Mouse (Mus musculus) thymus, adult 18-20 months (tissue): ENCODE data around the gene Tmem25.

ENCODE experiments used
- DNase-seq, 2 experiments: peaks; one replicate each; pipeline ENCODE4 v3.0.0; 2022; ENCODE audit warnings: mixed read lengths in 2 of 2

Gene Tmem25

DNA sequence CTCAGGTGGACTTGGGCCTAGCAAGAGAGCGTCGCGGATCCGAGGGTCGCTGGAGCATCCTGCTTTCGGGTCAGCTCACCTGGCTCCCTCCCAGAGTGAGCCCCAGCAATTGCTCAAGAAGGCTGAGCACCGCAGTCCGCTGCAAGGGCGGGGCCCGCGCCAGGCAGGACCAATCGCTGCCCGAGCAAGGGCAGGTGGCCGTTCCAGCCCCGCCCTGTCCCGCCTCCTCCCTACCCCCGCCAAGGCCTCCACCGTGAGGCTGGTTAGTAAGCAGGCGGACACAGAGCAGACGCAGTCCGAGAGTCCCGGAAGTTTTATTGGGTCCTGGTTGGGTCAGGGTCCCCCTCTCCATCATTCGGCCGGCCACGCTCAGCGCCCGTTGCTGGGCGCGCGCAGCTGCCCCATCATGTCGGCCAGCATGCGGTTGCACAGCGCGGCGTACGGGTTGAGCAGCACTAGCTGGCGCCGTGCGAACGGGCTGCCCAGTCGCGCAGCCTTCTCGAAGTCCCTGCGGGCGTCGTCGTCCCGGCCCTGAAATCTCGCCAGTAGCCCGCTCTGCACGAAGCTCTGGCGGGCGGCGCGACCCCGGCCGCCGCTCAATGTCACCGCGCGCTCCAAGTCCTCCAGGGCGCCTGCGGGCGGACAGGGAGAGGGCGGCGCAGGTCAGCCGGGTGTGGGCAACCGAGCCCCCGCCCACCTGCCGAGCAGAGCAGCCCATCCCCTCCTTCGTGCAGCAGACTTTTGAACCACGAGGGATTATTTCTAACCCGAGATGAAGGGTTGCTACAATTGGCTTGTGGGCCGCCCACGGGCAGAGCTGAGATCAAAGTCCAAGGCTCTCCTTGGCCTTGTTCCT lies at the start of gene Tmem25:
Gene Tmem25, minus strand, starts transcription at position 206 of the 856 bp plus-strand sequence.
- DNase-seq = peak; percentile 47 to 52

DNA sequence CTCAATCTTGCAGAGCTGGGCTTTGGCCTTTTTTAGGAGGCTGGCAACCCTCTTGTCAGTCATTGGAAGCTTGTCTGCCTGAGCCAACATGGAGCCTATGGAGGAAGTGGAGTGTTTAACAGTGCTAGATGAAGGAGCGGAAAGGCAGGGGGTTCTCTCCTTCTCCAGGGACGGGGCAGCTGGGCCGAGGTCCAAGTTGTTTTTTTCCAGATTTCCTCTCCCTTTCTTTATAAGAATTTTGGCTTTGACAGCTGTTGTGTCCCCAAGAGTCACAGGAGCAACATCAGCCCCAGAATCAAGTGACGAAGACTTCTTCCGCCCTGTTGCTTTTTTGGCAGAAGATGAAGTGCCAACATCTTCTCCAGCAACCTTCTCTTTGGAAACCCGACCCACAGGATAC lies 48.3 kb upstream of the Tmem25 start:
- DNase-seq = no peak

DNA sequence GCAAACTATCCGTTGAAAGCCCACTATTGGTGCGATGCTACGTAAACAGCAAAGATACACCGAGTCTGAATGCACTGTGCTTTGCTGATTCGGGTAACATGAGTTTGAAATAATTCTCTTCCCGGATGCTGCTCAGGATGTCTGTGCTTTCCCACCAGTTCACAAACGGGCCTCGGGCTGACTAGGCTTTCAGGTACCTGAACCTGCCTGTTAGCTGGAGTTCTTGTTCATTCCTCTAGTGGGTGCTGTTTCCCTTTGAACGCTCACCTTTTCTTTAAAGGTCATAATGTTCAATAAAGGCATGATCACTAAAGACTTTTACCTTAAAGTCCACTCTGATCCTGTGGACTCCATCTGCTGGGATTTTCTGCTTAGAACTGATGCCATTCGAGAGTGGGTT lies 42.1 kb upstream of the Tmem25 start:
- DNase-seq = no peak

DNA sequence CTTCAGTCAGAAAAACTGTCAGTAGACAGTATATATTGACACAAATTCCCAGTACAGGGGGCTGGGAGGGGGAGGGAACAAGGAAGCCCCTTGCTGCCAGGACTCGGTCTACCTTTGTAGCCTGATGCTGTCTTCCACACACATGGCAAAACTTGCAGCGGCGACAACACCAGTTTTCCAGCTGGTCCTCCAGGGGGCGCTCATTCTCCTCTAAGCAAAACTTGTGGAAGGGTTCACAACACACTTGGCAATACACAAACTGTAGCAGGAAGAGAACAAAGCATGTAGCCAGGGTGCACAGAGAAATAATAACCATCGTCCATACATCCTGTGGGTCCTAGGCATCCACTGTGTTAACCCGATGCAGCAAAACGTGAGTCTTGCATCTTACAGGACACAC lies 37.3 kb upstream of the Tmem25 start:
- peak; percentile 34 to 56 for DNase-seq

DNA sequence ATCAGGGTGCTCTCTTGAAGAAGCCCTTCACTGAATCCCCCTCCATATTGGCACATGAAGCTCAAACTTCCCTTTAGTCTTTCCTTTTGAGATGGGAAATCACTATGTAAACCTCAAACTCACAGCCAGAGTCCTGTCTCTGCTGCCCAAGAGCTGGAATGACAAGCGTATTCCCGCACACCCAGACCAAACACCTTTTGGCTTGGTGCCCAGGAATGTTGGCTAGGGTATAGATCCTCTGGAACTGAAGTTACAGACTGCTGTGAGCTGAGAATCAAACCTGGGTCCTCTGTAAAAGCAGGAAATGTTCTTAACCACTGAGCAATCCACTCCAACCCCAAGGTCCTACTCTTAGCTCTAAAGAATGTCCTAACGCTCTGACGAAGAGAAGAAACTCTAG lies 33.2 kb upstream of the Tmem25 start:
- DNase-seq = no peak

DNA sequence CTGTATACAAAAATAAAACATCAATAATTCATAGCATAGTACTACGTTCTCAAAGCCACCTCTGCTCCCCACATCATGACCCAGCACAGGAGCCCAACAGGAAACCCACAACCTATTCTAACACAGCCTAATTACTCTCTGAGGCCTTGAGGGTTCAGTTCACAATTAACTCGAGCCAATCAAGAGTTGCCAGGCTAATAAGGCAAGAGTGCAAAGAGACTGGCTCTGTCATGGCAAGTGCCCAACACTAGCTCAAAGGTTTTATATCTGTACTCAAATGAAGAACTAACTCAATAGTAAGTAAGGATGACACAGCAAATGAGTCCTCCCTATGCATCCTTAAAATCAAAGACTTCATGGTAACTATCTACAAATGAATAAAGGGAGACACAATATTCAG lies 31.4 kb upstream of the Tmem25 start:
- DNase-seq = no peak

DNA sequence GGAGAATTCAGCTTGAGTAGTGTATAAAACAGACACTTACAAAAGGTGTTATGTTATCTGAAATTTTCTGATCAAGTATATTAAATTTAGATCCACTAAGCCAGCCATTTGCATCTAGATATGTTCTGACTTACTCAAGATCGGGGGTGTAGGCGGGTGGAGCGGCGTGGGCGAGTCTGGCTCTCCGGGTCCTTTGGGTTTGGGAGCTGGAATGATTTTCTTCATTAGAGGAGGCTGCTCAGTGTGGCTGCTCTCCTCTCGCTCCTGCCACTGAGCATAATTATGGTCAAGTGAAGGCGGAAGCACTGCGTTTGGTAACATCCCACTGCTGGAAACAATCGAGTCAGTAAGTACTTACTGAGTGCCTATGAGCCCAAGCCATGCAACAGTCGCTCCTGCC lies 29.8 kb upstream of the Tmem25 start:
- DNase-seq = no peak

DNA sequence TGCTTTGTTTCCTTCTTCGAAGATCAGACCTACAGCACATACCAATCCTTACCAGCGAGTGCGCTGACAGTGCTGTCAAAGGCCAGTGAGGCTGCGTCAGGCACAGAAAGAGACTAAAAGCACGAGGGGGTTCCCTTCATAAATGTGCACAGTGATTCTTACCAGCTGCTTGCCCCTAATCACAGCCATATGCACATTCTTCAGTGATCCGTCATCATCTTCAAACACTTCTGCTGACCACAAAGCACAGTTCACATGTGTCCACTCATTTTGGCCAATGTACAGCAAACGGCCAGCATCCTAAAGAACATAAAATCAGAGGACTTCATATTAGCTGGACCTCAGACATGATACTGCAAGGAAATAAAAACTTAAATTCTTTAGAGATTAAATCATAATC lies 27.6 kb upstream of the Tmem25 start:
- no peak for DNase-seq

GRCm38 (mm10) chr9:44819920-44820827 lies 21.1 kb upstream of the Tmem25 start:
- no peak for DNase-seq

GRCm38 (mm10) chr9:44817522-44817921 lies 18.4 kb upstream of the Tmem25 start:
- DNase-seq = no peak

- no peak for DNase-seq
Measured at GRCm38 (mm10) chr9:44814179-44814578, 15.1 kb upstream of the Tmem25 start.

DNA sequence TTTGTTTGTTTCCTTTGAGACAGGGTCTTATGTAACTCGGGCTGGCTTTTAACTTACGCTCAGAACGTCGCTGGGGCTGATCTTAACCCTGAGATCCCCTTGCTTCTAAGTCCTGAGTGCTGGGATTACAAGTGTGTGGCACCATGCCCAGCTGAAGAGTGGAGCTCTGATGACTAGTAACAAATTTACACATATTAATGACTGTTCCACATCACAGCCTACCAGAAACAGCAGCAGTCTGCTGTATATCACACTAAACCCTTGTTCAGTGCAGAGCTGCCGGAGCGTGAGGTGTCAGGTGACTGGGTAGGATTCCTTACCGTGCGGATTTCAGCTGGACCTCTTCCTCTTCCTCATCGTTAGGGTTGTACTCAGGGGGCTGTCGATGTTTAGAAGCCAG lies 11.2 kb upstream of the Tmem25 start:
- DNase-seq = no peak

DNA sequence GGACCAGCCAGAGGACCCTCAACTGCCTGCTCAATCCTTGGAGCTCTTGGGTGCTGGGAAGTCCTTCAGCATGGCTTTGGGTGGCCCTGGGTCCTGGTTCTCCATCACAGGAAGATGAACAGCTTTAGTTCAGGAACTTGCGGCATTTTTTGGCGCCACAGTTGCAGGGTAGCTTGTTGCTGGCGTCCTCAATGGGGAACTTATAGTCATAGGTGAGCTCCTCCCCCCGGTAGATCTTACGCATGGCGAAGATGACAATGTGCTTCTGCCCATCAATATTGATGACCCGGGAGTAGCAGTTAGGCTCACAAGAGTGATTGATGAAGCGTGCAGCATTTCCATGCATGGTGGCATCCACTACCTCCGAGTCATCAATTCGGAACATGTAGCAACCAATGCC lies 8.7 kb upstream of the Tmem25 start:
- no peak for DNase-seq

DNA sequence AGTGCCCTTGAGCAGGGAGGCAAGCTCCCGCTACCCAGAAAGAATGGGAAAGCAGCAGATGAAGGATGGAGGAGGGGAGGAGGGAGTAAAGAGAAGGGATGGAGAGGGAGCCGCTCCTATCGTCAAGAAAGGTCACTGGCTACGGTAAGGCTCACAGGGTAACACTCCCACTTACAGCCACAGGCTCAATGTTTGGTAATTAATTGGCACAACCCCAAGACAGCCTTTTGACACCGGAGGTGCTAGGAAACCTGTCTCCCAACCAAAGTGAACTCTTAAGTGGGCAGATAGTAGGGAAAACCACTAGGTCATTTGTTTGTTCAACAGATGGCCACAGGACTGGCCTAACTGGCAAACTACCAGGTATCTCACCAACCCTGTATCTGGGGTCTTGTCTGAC lies 8.0 kb upstream of the Tmem25 start:
- no peak for DNase-seq

- DNase-seq = no peak
Measured at GRCm38 (mm10) chr9:44805536-44805935, 6.4 kb upstream of the Tmem25 start.

DNA sequence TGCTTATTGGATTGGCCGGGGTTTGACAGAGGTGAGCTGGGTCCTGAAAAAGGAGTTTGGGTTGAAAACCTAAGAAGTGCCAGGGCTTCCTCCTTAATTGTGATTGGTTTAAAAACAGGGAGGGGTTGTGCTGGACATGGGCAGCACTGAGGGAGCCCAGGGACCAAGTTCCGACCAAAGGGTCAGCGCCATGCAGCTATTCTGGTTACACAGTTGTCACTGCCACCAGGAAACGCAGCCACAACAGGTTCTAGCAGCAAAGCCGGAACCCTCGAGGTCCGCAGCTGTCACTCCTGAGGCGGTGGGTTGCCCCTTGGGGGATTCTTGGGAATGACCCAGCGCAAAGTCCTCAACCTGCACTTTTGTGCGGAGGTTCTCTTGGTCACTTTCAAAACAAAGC lies 5.6 kb upstream of the Tmem25 start:
- no peak for DNase-seq

GRCm38 (mm10) chr9:44802808-44803450 lies 3.8 kb upstream of the Tmem25 start, which contains the start of gene Ttc36:
Gene Ttc36, minus strand, starts transcription at chr9:44803072.
- DNase-seq = no peak

- DNase-seq = no peak
Measured at GRCm38 (mm10) chr9:44801669-44802068, 2.6 kb upstream of the Tmem25 start.

DNA sequence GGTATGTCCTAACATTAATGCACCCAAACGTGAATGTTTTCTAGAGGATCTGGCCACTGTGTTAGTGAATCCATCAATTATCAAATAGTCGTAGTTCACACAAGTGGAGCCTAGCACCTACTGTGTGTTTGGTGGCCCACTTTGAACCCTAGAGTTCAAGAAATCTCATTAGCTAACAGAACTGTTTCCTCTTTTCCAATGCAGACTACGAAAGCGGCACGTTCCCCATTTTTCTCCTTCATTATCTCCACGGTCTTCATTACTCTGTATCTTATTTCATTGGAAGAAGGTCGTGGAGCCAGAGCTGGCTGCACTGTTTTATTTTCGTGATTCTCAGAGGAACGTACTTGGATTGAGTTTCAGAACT lies 834 bp upstream of the Tmem25 start:
- DNase-seq = no peak

- DNase-seq = no peak
Measured at GRCm38 (mm10) chr9:44798298-44798697, 809 bp downstream of the Tmem25 start.

DNA sequence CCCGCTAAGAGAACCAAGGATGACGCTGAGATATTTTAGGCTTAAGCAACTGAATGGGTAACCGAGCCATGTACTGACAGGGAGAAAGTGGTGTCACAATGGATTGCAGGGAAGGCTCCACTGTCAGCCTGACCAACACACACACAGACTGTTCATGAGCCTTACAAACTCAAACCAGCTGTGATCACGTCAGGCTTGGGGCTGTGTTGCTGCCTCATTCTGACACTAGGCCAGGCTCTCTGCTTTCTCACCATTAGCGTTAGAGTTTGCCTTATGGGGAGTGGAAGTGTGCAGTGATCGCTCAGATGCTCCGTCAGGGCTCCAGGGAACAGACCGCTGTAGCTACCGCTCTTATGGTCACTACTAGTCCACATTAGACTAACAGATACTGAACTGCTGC lies 6.3 kb downstream of the Tmem25 start:
- DNase-seq = no peak

DNA sequence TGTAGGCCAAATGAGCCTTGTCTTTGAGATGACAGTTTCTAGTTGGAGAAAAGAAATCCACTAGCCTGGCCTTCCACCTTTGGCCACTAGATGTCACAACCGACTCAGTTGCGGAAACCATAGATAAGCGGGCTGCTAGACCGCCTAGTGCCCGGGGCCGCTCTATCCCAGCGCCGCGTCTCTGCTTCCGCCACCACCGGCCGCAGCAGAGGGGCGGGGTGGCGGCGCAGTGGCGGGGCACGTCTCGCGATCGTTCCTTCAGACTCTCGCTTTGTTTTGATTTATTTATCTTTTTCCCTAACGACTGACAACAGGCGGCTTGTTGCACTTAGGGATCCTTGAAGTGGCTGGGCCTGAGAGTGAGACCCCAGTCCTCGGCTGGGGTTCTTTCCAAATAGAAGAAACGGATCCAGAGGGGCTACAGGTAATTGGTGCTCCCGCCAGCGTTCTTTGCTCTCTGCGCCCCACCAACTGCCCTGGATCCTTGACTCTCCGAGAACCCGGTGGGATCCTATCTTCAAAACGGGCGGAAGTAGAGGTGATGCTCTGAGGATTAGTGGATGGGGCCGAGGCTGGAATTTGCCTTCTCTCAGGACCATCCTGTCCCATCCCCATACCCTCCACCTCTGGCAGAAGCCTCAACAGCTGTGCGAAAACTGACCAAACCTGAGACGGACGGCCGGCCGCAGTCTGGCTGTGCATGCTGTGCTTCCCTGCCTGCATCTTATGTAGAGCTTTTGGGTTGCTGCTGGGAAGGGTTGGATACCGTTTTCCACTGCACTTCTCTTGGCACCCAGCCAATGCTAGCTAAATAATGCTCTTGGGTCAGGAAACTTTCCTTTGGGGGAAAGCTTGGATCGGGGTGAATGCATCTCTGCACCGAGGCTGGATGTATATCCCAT lies 26.1 kb downstream of the Tmem25 start:
- peak; percentile 81 to 84 for DNase-seq
